Mouse (Mus musculus): Measurements from ENCODE around the gene Rab7. TPM values are rescaled to one million over a fixed set of nuclear protein-coding genes. Genes with fewer than 3 reads are reported as not detected.

Rab7 gene
- 316 and 386 TPM in 2 replicates for polyA plus RNA-seq (2012; rRNA removed)

DNA sequence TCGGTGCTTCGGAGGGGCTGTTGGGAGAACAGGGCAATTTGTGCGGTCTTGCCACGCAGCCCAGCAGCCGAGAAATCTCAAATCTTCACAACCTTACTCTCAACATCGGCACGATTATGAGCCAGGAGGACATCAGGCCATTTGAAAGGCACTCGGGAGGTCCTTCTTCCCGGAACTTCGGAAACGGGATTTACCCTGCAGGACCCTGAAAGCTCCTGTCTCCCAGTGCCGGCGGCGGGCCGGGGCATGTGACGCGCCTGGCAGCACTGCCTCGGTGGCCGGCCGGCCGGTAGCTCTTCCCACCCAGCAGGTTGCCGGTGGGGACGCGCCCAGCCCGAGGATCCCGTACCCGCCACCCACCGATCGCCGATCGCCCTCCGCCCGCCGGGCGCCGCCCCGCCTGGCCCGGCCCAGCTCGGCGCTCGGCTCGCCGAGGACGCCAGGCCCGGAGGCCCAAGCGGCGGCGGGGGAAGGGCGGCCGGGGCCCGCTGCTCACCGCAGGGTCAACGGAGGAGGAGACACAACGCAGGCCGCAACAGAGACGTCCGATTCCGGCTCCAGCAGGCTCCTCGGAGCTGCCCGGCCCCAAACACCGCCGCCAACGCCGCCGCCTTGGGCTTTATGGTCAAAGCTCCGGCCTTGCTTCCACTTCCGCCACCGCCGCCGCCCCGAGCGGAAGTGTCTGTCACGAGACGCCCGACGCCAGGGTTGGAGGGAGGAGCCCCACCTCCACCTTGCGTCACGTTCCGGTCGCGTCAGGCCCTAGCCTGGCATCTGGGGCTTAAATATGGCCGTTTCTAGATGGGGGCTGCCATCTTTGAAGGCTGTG lies at the start of gene Rab7:
Gene Rab7, minus strand, starts transcription at position 694 of the 829 bp plus-strand sequence.
- Histone ChIP-seq H3K4me3 (ENCODE audit: insufficient read depth, low read depth, low read length) (peak within 1 kb of the TSS; percentile 88), H3K4me1 (ENCODE audit: control insufficient read depth, insufficient read depth, low read length) (peaks cover 24% of the 10 kb centered on the region), H3K27ac (ENCODE audit: insufficient read depth, low read depth, low read length) (peak within 1 kb of the TSS; percentile 73), H3K36me3 (ENCODE audit: control insufficient read depth, insufficient read depth, low read length) (no peaks in the 10 kb centered on the region), H3K27me3 (replicated peaks; ENCODE audit: control insufficient read depth, insufficient read depth, low read length) (no peaks in the 10 kb centered on the region)
- WGBS: under 1% methylated on average over 77 of the region's 82 CpGs
- TF ChIP-seq POLR2A (IDR thresholded peaks at IDR 0.05; ENCODE audit: low read depth, low read length) (peak; percentile 42), CTCF (conservative IDR thresholded peaks at IDR 0.05; ENCODE audit: insufficient read depth, insufficient read length, low read depth, low read length) (no peak)
- peak; percentile 98 for DNase-seq

- TF ChIP-seq CTCF (conservative IDR thresholded peaks at IDR 0.05; ENCODE audit: insufficient read depth, insufficient read length, low read depth, low read length): 0 out of 2 replicates have a peak, but pooled peaks have one; percentile 12
- no peak for TF ChIP-seq POLR2A (IDR thresholded peaks at IDR 0.05; ENCODE audit: low read depth, low read length)
- Histone ChIP-seq H3K27me3 (replicated peaks; ENCODE audit: control insufficient read depth, insufficient read depth, low read length) (no peaks in the 10 kb centered on the region), H3K27ac (ENCODE audit: insufficient read depth, low read depth, low read length) (no peak overlapping the region), H3K36me3 (ENCODE audit: control insufficient read depth, insufficient read depth, low read length) (peaks cover 9% of the 10 kb centered on the region), H3K4me1 (ENCODE audit: control insufficient read depth, insufficient read depth, low read length) (peaks cover 3% of the 10 kb centered on the region; the same call in 1 of the 2 replicates), H3K4me3 (ENCODE audit: insufficient read depth, low read depth, low read length) (no peak overlapping the region)
- WGBS: 75% methylated on average over 1 of the region's 1 CpGs
- no peak for DNase-seq
Measured at GRCm38 (mm10) chr6:88088971-88089370, 43.9 kb upstream of the Rab7 start.

DNA sequence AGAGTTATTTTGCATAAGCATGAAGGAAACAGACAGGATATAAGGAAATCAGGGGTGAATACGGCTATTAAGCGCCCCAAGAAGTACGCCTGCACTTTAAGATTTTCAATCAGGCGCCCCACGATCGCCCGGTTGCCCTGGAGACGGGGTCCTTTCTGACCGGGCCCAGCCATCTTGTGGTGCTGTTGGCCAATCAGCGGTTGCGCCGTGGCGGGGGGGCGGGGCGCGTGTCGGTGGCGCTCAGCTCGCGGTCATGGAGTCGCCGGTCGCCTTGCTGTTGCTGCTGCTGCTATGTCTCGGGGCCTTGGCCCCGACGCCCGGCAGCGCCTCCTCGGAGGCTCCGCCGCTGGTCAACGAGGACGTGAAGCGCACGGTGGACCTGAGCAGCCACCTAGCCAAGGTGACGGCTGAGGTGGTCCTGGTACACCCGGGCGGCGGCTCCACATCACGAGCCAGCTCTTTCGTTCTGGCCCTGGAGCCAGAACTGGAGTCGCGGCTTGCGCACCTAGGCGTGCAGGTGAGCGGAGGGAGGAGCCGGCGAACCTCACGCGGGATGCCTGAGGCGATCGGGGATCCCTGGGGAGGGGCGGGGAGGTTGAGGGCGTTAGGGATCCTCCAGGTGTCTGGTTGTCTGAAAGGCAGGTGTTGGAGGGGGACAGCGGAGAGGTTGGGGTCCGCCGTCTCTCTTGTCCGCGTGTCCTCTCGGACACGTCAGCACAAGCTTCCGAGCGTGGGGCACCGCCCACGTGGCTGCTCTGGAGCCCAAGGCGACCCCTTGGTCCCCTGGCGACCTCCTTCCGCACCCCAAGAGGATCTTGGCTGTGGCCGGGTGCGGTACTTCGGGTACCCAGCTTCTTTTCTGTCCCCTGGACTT lies 39.4 kb upstream of the Rab7 start, which contains the start of gene Rpn1:
Gene Rpn1, plus strand, starts transcription at position 205 of the 874 bp plus-strand sequence.
- TF ChIP-seq CTCF (conservative IDR thresholded peaks at IDR 0.05; ENCODE audit: insufficient read depth, insufficient read length, low read depth, low read length) (no peak), POLR2A (IDR thresholded peaks at IDR 0.05; ENCODE audit: low read depth, low read length) (peak; percentile 12)

DNA sequence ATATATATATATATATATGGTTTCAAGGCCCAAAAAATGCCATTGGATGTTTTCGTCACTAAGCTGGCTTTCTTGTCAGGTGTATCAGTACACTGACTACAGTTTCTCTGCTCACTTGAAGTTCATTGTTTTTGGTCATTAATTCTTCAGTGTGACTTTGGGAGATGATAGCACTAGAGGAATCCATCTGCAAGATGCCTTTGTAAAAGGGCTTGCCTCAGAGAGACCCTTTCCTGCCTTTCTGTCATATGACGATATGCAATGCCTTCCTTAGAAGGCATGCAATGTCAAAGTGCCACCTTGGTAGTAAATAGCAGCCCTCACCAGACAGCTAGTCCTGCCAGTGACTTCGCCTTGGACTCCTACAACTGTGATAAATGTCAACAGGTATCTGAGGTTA lies 38.6 kb upstream of the Rab7 start:
- Histone ChIP-seq H3K4me1 (ENCODE audit: control insufficient read depth, insufficient read depth, low read length) (peaks cover 6% of the 10 kb centered on the region; the same call in 1 of the 2 replicates), H3K4me3 (ENCODE audit: insufficient read depth, low read depth, low read length) (no peak overlapping the region), H3K27me3 (replicated peaks; ENCODE audit: control insufficient read depth, insufficient read depth, low read length) (no peaks in the 10 kb centered on the region), H3K27ac (ENCODE audit: insufficient read depth, low read depth, low read length) (peak overlapping the region; percentile 15; the same call in 1 of the 2 replicates), H3K36me3 (ENCODE audit: control insufficient read depth, insufficient read depth, low read length) (no peaks in the 10 kb centered on the region)
- no peak for DNase-seq
- TF ChIP-seq CTCF (conservative IDR thresholded peaks at IDR 0.05; ENCODE audit: insufficient read depth, insufficient read length, low read depth, low read length) (no peak), POLR2A (IDR thresholded peaks at IDR 0.05; ENCODE audit: low read depth, low read length) (no peak)
- WGBS: 64% methylated on average over 3 of the region's 3 CpGs

More for the DNA sequence above, 39.4 kb upstream of the Rab7 start, which contains the start of gene Rpn1:
- Histone ChIP-seq H3K27me3 (replicated peaks; ENCODE audit: control insufficient read depth, insufficient read depth, low read length) (no peaks in the 10 kb centered on the region), H3K4me3 (ENCODE audit: insufficient read depth, low read depth, low read length) (peak within 1 kb of the TSS; percentile 86), H3K4me1 (ENCODE audit: control insufficient read depth, insufficient read depth, low read length) (peaks cover 6% of the 10 kb centered on the region; the same call in 1 of the 2 replicates), H3K27ac (ENCODE audit: insufficient read depth, low read depth, low read length) (peak within 1 kb of the TSS; percentile 19; the same call in 1 of the 2 replicates), H3K36me3 (ENCODE audit: control insufficient read depth, insufficient read depth, low read length) (no peaks in the 10 kb centered on the region)
- under 1% methylated on average over 71 of the region's 71 CpGs for WGBS
- peak; percentile 99 for DNase-seq

DNA sequence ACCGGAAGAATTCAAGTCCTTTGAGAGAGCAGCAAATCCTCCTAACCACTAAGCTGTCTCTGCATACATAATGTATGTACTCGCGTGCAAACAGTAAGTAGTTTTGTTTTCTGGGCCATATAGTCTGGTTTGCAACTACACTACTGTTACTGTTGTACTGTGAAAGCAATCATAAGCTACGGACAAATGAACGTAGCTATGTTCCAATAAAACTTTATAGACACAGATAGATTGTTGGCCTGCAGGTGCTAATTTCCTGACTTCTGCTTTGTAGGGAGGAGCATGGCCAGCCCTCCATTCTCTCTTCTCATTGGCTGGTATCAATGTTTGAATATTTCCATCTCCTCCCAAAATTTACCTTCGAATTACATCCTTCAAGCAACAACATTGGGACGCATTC lies 38.0 kb upstream of the Rab7 start:
- 89% methylated on average over 7 of the region's 7 CpGs for WGBS
- Histone ChIP-seq H3K27ac (ENCODE audit: insufficient read depth, low read depth, low read length) (no peak overlapping the region), H3K4me3 (ENCODE audit: insufficient read depth, low read depth, low read length) (no peak overlapping the region), H3K4me1 (ENCODE audit: control insufficient read depth, insufficient read depth, low read length) (peaks cover 6% of the 10 kb centered on the region; the same call in 1 of the 2 replicates), H3K36me3 (ENCODE audit: control insufficient read depth, insufficient read depth, low read length) (no peaks in the 10 kb centered on the region), H3K27me3 (replicated peaks; ENCODE audit: control insufficient read depth, insufficient read depth, low read length) (no peaks in the 10 kb centered on the region)
- TF ChIP-seq POLR2A (IDR thresholded peaks at IDR 0.05; ENCODE audit: low read depth, low read length) (no peak), CTCF (conservative IDR thresholded peaks at IDR 0.05; ENCODE audit: insufficient read depth, insufficient read length, low read depth, low read length) (no peak)
- DNase-seq: no peak

- TF ChIP-seq POLR2A (IDR thresholded peaks at IDR 0.05; ENCODE audit: low read depth, low read length): no peak
- TF ChIP-seq CTCF (conservative IDR thresholded peaks at IDR 0.05; ENCODE audit: insufficient read depth, insufficient read length, low read depth, low read length): no peak
- Histone ChIP-seq H3K27me3 (replicated peaks; ENCODE audit: control insufficient read depth, insufficient read depth, low read length) (no peaks in the 10 kb centered on the region), H3K4me1 (ENCODE audit: control insufficient read depth, insufficient read depth, low read length) (peaks cover 9% of the 10 kb centered on the region; the same call in 1 of the 2 replicates), H3K27ac (ENCODE audit: insufficient read depth, low read depth, low read length) (no peak overlapping the region), H3K4me3 (ENCODE audit: insufficient read depth, low read depth, low read length) (no peak overlapping the region), H3K36me3 (ENCODE audit: control insufficient read depth, insufficient read depth, low read length) (no peaks in the 10 kb centered on the region)
- no peak for DNase-seq
- WGBS: 95% methylated on average over 1 of the region's 1 CpGs
Measured at GRCm38 (mm10) chr6:88075960-88076517, 31.0 kb upstream of the Rab7 start.

Measured in kidney, adult 2 months (tissue).